Mouse (Mus musculus) adrenal gland, postnatal 14 days (tissue): ENCODE measurements around the gene Mrpl58. TPM values are rescaled to one million over a fixed set of nuclear protein-coding genes. Genes with fewer than 3 reads are reported as not detected.
A peak's percentile ranks its signal among the peaks of the same experiment; 100 is the strongest.
"Not testable (repeated sequence)": the region's sequence is repeated elsewhere in the genome, so short reads cannot be mapped to it uniquely, and the experiment has no call there.

ENCODE experiments used
- DNase-seq: peaks from one replicate; pipeline ENCODE4 v3.0.0; 2021; ENCODE audit warnings: mixed read lengths
- total RNA-seq: library from RNA; stranded (reverse); gene quantifications from 2 replicates; pipeline ENCODE4 v1.2.3, GENCODE M21; 2021

Mrpl58 gene
- total RNA-seq, 1 experiment from 2014 or later, result 146 TPM

DNA sequence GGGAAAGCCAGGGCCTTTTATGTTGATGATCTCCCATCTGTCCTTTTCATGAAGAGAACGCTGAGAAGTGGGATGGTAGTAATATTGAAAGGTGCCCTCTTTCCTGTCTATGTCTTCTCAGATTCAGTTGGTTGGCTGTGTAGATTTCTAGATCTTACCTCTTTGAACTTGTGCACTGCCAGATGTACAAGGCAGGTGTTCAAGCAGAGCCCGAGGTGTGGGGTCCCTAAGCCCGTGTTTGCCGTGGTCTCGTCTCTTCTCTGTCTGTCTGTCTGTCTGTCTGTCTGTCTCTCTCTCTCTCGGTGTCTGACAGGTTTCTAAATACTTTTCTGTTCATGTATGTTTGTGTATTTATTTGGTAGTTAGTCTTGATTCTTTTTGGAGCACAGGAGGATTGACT is 22.1 kb downstream of the Mrpl58 start:
- DNase-seq, result no peak

DNA sequence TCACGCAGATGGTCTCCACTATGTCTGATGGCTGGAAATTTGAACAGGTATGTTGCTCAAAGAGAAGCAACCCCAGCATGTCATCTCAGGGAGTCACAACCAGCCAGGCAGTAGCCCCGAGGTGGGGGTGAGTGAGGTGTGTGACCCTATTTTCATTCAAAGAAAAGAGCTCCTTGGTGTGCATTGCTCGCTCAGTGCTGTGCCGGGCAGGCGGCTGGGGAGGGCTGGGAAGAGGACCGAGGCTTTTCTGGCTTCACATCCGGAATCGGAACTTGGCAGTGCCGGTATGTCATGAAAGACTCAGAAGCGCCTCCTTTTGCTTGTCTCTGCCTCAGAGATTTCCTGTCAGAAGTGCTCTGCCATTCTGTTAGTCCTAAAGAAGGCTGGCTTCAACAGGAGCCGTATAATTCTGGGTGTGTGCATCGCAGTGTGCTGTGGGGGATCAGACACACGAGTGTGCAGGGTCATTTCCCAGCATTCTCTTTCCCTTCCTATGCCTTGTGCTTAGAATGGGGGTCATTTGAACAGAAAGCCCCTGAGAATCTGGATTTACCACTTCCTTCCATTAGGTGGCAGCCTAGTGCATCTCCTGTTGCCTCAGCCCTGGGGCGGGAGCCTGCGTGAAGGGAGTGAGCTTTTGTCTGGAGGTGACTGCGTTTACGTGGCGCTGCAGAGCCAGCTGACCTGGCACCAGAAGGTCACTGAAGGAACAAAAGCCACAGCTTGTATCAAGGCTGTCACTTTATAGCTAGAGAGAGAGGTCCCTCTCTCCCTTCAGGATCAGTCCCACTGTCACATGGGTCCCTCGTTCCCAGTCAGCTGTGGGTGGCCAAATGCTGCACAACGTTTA is 24.2 kb downstream of the Mrpl58 start:
- peak; percentile 87 for DNase-seq

DNA sequence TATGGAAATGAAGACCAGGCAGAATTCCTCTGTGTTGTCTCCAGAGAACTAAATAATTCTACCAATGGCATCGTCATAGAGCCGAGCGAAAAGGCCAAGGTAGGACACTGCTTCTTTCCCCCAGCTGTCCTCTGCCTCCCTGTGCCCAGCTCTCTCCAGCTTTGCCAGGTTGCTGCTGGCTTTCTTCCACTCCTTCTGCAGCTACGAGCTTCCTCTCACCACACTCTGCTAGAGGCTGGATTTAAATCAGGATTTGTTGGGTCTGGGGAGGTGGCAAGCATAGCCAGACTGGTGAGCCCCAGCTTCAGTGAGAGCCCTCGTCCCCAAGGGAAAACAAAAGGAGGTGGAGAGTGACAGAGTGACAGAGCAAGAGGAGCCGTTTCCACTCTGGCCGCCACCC is 25.8 kb downstream of the Mrpl58 start:
- DNase-seq, result peak; percentile 3

DNA sequence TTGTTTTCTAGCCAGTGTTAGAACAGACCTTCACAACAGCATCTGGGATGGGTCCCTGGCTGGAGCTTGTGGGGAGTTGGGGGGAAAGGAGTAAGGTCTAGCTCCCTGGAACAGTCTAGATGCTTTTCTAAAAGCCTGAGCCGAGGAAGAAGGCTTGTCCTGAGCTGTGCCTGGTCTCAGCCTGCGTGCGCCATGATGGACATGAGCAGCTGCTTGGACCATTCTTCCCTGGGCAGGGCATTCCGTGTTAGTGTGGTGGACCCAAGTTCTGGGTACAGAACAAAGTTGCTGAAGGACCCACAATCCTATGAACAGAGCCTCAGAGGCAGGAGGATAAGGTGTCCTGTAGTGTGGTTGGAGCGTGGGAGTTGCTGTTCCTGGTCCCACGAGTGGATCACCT is 27.0 kb downstream of the Mrpl58 start:
- DNase-seq, result no peak

DNA sequence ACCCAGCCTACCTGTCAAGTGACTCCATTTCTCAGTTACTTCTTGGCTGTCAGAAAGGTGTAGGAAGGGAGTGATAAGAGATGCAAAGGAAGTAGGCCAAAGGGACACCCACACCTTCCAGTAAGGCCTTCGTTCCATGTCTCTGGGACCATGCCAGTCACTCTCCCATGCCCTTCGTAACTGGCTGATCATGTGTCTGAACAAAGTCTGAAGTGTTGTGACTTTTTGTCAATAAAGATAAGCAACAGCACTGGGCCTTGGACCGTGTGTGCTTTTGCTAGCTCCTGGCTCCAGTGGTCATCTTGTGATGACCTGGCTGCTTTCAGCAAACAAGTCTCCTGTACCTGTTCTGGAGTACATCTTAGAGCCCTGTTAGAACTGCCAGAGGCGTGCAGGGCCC is 29.3 kb downstream of the Mrpl58 start:
- no peak for DNase-seq

DNA sequence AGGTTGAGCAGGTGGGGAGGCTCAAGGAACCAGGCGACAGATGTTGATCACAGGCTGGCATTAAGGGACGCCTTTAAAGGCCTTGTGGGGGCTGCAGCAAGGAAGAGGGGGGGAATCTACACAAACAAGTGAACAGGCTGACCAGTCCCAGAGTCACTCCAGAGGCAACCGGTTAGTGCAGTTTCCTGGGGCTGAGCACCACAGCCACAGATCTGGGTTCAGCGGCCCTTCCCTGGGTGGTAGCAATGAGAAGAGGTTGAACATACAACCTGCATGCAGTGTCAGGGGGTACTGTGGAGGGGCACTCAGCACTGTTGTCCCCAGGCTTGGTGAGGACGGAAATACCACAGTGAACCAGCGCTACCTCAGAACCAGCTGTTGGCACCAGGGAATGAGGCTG is 29.8 kb downstream of the Mrpl58 start:
- no peak for DNase-seq

DNA sequence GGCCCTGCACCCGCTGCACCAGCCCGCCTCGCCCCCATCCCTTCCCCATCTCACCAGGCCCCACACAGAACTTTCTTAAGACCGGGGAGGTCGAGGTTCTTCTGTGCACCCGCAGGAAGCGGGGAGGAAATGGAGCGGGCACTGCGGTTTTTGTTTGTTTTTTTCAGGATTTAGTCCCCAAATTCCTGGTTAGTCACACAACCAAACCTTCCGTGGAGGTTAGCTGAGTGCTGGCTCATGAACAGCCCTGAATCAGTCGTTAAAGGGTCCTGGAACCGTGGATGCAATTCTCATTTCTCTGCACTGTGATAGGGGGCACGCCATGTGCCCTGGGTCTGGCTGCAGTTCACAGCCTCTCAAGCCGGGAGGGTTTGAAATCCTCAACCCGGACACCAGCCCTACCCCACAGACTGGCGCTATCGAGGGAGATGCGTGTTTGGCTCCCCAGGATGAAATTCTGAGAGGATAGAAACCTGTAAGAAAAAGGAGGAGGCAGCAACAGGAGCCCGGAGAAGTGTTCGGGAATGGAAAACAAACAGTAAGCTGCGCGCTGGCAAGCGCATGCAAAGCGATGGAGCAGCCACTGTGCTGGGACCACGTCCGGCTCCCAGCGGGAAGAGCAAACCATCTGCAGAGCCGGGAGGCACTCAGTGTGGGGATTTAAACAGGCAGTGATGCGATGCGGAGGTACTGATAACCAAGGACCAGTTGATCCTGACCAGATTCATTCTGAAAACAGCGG is 32.2 kb downstream of the Mrpl58 start:
- DNase-seq, result no peak

DNA sequence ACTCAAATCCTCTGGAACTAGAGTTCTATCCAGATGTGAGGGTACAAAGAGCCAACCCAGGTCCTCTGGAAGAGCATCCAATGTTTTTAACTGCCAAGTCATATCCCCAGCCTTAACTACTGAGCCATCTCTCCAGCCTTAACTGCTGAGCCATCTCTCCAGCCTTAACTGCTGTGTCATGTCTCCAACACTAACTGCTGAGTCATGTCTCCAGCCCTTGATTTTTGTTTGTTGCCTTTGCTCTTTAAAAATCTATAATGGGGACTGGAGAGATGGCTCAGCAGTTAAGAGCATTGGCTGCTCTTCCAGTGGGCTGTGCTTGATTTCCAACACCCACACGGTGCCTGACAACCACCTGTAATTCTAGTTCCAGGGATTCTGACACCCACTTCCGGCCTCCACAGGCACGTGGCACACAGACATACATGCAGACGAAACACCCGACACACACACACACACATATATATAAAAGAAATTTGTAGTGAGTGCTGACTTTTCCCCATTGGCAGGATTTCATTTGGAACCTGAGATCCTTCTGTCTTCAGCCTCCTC is 34.1 kb downstream of the Mrpl58 start:
- no peak for DNase-seq

DNA sequence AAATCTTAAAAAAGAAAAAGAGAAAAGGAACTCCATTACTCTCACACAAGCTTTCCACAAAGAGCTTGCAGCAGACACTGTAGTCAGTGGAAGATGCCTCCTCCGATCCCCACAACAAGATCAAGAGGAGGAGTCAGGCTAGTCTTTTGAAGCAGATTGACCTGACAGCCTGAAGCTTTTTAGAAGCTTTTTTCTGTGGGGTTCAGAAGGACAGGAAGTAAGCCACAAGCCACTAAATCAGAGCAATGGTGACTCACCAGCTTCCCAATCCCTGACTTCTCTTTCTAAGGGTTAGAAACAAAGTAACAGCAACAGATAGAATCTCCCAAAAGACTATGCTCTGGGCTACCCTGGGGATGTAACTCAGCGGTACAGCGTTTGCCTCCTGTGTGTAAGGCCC is 35.8 kb downstream of the Mrpl58 start:
- DNase-seq, result no peak

DNA sequence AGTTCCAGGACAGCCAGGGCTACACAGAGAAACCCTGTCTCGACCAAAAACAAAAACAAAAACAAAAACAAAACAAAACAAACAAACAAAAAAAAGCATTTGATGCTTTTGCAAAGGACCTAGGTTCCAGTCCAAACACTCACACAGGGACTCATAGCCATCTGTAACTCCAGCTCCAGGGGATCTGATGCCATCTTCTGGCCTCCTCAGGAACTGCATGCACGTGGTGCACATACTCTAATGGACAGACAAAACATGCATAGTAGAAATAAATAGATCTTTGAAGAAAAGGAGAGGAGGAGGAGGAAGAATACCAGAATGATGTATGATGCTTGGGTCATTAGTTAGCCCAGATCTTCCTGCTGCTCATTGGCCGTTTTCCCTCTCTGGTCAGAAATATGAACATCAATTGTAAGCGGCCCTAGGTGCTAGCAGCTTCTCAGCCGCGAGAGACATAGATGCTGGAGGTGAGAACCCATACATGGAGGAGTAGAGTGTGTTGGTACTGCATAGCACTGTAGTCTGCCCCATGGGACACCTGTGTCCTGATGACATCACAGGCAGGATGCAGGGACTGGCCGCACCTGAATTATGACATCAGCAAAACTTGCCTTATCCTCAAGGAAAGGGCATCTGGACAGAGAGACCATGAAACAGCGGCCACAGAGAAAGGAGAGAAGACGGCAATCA is 36.5 kb downstream of the Mrpl58 start, which contains the start of gene Trim80:
Gene Trim80, plus strand, starts transcription at position 640 of the 690 bp plus-strand sequence.
- no peak for DNase-seq

DNA sequence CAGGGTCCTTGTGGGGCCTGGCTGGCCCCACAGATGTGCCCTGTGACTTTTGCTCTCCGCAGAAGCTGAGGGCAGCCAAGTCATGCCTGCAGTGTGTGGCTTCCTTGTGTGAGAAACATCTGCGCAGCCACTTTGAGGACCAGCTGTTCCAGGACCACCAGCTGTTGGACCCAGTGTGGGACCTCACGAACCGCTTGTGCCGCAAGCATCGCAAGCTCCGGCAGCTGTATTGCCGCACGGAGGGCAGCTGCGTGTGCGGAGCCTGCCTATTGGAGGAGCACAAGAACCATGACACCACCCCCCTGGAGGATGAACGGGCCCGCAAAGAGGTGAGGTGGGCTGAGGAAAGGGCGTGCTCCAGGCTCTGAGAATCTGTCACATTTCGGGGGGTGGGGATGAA is 37.9 kb downstream of the Mrpl58 start:
- DNase-seq, result no peak

DNA sequence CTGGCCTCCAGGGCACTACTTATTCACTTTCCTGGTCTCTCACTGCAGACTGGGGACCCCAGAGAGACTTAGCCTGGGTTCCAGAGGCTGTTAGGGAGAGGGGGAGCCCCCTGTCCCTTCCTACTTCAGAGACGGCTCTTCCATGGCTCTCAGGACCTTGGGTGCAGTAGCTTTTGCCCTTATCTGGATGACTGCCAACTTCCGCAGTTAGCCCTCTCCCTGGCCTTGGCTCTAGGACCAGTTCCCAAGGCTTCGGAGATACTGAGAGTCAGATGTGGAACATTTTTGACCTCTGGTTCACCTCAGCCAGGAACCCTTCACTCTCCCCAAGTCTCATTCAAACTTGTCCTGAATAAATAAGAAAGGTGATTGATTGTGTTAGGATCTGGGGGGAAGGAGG is 43.4 kb downstream of the Mrpl58 start:
- DNase-seq, result peak; percentile 68

DNA sequence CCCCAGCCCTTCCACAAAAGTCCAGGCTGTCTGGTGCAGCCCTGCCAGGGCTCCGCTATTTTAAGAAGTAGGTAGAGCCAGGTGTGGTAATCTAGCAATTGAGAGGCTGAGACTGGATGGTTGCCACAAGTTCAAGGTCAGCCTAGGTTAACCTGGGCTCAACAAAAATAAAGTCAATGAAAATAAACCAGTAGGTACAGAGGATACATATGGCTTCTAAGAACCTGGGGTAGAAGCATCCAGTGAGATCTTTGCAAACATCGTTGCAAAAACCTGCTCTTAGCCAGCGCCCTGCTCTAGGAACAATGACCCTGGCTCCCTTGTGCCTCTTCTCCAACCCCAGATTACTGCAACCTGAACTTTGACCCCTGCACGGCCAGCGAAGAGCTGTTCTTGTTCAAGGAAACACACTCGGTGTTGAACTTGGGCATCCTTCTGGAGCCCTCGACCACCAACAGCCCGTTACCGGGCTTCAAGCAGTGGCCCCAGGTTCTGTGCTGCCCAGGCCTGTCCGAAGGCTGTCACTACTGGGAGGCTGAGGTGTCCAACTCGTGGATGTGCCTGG is 43.9 kb downstream of the Mrpl58 start:
- DNase-seq, result no peak

DNA sequence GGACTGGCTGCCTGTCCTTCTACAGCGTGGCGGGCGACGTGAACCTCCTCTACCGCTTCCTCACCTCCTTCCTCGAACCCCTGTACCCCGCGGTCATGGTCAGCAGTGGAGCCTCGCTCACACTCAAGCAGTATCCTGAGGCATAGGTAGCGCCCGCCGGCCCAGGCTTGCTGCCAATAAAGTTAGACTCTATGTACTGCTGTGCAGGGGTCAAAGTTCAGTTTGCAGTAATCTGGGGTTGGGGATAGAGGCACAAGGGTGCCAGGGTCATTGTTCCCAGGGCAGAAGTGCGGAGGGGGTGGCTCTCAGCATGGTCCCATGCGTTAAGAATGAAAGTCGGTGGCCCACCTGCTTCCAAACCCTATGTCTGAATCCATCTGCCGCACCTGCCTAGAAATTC is 44.5 kb downstream of the Mrpl58 start:
- no peak for DNase-seq

DNA sequence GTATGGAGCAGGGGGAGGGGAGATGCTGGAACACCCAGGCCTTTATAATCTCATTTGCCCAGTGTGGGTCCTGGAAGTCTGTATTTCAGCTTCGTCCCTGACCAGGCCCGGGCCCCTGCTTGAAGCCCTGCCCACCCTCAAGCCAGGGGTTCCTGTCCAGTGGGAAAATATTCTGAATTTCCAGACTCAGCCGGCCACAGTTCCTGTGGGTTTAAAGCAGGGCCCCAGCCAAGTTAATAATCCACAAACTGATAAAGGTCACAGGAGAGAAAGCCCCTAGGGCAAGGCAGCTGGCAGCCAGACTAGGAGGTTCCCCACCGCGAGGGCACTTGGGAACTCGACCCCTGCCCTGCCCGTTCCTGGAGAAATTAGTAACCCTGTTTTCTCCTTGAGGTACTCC is 45.4 kb downstream of the Mrpl58 start:
- no peak for DNase-seq

DNA sequence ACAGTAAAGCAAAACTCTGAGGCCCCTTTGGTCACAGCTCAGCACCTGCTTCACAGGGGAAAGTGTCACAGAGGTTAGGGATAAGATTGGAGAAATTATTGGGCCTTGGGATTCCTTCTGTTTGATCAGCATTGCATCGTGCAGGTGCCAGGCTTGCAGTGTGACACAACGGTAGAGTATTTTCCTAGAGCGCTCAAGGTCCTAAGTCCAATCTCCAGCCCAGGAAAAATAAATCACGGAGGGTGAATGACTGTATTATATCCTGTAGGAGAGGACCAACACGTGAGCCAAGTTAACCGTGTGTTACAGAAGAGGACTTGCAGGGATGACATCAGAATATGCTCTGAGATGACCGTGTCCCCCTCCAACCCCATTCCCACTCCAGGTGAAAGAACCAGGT is 46.6 kb downstream of the Mrpl58 start:
- DNase-seq, result peak; percentile 29

DNA sequence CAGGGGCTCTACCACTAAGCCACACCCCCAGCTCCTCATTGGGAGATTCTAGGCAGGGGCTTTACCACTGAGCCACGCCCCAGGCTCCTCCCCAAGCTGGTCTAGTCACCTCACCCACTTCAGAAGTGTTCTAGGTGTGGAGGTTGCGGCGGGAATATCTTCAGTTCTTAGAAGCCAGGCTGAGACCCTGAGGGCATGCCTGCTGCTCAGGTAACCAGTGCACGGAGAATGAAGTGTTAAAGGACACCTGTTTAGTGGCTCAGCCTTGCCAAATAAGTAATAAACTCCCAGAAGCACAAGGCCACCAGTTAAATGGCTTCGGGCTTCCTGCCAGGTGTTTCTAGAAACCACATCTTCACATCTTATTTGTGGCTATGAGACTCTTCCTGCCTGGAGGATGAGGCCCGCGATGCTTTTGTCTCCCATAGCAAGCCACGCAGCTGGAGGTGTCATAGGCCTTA is 48.3 kb downstream of the Mrpl58 start:
- DNase-seq, result no peak

DNA sequence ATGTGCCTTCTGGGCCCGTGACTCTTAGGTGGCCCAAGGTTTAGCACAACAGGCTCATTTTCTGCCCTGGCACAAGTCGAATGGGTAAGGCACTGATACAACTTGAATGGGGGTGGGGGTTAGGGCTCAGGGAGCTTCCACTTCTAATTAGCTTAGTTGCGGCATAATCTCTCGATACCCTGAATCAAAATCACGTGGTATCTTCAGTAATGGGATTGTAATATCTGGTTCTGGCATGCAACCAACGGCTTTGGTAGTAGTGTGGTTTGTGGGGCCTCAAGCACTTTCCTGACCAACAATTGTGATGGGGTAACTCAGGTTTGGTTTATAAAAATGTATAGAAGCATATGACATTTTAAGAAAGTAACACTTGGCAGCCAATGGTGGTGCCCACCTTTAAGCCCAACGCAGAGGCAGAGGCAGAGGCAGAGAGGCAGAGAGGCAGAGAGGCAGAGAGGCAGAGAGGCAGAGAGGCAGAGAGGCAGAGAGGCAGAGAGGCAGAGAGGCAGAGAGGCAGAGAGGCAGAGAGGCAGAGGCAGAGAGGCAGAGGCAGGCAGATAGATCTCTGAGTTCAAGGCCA is 48.8 kb downstream of the Mrpl58 start:
- DNase-seq, result no peak

DNA sequence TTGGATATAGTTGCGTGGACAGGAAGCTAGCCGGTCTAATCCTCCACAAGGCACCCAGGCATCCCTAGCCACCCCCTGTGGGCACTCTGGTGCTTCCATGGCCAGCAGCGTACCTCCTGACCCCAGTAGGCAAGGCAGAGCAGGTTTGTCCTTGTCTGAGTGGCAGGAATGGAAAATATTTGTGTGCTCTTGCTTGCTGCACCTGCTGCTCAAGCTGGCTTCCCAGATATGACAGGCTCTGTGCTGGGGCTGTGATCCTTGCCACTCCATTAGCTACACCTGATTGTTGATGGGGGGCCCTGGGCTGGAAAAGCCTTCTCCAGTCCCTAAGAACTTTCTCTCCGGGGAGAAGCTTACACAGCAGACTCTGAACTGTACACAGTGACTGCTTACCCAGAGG is 49.8 kb downstream of the Mrpl58 start:
- DNase-seq, result no peak

DNA sequence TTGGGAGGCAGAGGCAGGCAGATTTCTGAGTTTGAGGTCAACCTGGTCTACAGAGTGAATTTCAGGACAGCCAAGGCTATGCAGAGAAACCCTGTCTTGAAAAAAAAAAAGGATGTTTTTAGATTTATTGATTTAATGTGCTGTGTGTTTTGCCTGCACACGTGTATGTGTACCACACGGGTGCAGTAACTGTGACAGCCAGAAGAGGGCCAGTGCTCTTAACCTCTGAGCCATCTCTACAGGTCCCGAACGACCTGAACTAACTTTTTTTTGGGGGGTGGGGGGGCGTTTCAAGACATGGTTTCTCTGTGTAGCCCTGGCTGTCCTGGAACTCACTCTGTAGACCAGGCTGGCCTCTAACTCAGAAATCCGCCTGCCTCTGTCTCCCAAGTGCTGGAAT is 51.3 kb downstream of the Mrpl58 start:
- not testable (repeated sequence) for DNase-seq

DNA sequence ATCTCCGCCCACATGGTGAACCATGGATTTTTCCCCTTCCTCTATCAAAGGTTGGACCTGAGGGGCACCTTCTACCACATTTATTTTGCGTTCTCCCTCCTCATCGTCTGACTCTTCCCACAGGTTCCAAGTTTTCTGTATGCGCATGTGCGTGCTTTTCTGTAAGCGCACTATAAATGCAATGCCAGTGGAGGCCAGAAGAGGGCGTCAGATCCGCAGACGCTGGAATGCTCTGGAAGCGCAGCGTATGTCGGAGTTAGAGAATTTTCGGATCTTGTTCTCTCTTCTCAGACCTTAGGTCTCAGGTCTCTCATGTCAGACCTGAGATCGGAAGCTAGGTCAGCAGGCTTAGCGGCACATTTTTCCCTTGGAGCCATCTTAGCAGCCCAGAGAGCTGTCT is 52.1 kb downstream of the Mrpl58 start:
- DNase-seq, result no peak

DNA sequence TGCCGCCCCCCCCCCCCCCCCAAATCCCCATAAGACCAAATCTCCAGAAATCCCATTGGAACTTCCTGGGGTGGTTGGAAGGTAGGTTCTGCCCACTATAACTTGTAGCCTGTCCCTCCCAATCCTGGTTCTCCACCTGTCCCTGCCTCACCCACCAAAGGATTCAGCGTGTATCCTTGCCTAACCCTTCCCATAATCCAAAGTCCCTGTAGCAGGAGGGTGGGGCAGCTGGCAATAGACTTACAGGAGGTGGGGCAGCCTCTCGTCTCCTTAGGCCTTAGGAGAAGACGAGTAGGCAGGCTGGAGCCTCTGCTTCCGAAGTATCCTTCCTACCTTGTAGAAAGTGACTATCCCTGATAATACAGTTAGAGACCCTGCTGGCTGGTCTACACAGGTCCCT is 52.6 kb downstream of the Mrpl58 start:
- DNase-seq, result no peak
